Mouse (Mus musculus) adrenal gland, adult (tissue): Measurements from ENCODE around the gene Zbtb46.

Experiments used
- DNase-seq, 2 experiments: peaks; one replicate each; pipeline ENCODE4 v3.0.0; 2022 to 2023; ENCODE audit warnings: low spot score in 1 of 2; ENCODE audit not compliant: inconsistent age in 2 of 2

Gene Zbtb46

DNA sequence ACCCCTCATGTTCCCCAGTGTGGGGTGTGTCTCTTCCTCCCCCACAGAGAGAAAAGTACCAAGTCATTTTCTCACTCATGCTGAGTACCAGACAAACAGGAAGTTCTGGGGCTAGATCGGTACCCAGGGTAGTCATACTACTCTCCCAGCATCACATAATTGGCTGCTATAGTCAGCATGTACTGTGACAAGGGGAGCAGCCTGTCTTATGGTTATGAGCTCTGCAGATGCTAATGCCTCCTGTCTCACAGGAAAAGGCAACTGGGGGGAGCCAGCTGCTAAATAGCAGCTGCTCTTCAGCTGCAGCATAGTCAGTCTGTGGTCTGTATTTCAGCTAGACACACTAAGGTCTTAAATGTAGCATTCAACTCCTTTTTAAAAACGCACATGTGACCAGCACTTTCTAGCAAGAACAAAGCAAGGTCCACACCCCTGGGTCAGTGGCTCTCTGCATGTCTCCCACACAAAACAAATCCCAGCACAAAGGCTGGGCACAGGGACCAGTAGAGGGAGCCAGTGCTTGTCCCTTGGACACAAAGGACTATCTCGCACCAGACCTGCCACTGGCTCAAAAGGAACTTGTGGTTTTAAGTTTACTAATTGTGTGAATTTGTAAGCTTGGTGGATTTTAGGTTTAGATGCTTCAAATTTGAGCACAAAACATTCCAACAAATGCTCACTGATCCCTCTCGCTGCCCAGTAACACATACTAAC, 48.3 kb downstream of the Zbtb46 start:
- DNase-seq: peak; percentile 76 to 90

DNA sequence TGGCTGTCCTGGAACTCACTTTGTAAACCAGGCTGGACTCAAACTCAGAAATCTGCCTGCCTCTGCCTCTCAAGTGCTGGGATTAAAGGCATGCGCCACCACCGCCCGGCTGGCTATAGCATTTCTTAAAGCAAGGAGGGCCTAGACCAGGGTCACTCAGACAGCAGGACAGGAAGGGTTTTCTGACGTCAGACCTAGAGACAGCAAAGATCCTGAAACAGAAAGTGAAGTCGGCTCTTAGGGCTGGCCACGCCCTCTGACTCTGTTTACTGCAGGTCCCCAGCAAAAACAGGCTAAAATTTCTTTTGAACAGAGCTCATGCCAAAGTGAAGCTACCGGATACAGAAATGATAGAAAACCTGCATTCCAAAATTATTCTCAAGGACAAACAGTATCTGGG, 49.6 kb downstream of the Zbtb46 start:
- no peak for DNase-seq

DNA sequence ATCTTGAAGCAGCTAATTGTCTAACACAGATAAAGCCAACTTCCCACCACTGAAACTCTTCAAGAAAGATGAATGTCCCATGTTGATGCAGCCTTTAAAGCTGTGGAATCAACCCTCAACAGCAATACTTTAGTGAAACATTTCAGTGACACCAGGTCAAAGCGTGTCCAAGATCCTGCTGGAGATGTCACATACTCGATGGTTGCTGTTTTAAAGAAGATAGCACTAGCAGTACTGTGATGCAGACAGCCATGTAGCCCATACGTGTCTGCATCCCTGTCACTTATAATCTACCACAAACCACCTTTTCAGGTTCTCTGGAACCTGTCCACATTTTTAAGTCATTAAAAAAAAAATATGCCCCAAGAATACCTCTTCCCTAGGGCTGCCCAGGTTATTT, 55.5 kb downstream of the Zbtb46 start:
- no peak for DNase-seq

DNA sequence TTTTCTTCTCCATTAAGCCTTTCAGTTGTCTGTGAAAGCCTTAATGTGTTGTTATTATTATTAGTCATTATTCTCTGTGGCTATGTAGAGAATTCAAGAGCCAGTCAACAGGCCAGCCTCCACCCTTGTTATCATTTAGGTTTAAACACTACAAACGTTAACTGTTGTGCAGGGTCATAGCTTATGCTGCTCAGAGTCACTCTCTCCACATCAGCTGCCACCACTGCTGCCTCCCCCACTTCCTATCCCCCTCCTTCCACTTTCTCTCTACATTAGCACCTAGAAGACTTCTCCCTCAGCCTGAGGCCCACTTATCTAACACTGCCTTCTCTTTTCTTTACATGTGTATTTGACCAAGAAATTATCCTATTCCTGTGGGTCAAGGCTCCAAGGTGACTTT, 57.7 kb downstream of the Zbtb46 start:
- DNase-seq: no peak

DNA sequence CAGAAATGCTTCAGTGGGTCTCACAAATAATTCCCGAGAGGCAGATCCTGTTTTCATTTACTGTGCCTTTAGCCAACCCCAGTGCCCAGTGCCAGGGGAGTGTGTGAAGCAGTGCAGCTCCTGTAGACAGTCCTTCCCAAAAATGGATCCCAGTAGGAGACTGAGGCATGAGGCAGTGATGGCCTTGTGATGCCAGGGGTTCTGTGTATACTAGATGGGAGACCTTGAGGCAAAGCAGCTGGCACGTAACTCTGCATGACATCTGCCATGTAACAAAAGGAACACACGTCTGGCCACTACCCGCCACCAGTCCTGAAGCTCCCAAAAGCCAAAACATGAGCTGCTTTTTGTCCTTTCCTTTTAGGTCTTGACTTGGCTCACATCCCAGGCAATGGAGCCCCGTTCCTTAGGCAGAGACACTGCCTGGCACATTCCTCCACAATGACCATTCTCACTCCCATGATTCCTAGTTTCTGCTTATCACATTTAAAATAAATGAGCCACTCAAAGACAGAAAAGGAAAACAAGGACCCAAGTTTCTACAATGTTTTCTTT, 61.9 kb downstream of the Zbtb46 start:
- DNase-seq: peak; percentile 56 to 79

DNA sequence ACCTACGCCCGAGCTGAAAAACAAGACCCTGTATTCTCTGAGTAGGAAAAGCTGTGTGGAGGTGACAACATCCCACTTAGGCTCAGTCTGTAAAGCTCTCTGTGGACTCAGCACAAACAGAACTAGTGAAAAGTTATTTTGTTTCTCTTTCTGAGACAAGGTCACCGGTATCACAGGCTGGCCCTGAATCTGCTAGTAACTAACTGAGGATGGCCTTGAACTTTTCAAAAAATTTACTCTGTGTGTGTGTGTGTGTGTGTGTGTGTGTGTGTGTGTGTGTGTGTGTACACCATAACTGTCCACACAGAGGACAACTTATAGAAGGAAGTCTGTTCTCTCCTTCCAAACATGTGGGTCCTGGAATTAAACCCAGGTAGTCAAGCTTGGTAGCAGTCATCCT, 65.1 kb downstream of the Zbtb46 start:
- DNase-seq: peak; percentile 47 to 81

DNA sequence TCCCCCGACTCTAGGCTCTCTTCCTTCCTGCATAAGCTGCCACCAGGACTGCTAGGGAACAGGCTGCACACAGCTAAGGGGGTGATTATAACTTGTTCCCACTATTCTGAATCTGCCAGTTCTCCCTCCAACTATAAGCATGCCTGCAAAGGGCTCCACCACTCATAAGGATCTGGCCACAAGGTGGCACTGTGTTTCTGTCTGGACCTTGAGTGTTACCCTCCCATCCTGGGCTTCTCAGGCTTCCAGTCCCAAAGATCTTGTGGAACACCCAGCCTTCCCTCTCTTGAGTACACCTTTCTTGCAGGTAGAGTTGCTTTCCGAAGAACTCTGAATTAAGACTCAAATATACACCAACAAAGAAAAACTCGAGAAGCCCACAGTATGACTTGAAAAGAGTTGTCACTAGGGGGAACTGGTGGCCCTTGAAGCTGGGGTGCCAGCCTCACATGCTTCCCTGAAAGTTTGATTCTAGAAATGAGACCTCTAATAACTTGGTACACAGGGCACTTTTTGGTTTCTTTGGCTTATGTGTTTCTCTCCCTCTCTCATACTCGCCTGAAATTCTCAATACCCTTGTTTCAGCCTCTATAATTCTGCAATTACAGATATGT, 66.5 kb downstream of the Zbtb46 start:
- DNase-seq: peak; percentile 88 to 96

DNA sequence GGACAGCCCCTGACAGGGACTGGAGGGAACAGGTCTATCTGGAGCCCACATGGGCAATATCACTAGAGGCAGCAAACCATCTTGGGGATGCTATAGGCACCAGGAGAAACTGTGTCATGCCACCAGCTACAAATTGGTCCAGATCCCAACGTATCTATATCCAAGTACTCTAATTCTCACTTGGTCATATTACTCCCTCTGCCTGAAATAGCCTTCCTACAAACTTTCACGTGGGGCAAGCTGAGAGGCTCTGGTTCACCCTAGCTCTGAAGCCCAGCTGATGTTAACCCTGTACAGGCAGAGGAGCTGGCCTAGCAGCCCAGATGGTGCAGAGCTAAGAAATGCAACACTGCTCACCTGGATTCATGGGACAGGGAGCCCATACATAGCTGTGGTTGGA, 67.7 kb downstream of the Zbtb46 start:
- DNase-seq: peak in 1 of 2 experiments; percentile 25

DNA sequence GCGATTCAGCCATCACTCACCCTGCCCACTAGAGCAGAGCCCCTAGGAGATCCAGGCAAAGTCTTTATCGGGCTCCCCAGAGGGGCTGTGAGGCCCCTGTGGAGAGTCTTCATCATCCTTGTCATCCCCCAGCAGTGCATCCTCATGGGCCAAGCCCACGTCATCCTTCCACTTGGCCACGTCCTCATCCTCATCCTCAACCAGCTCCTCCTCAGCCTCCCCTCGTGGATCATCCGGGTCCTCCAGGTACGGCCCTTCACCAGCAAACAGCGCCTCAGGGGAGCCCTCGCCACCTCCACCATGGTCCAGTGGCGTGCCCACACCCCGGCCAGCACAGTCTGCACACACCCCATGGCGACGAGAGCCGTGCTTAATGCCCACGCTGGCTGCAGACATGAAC, 68.2 kb downstream of the Zbtb46 start:
- DNase-seq: no peak

DNA sequence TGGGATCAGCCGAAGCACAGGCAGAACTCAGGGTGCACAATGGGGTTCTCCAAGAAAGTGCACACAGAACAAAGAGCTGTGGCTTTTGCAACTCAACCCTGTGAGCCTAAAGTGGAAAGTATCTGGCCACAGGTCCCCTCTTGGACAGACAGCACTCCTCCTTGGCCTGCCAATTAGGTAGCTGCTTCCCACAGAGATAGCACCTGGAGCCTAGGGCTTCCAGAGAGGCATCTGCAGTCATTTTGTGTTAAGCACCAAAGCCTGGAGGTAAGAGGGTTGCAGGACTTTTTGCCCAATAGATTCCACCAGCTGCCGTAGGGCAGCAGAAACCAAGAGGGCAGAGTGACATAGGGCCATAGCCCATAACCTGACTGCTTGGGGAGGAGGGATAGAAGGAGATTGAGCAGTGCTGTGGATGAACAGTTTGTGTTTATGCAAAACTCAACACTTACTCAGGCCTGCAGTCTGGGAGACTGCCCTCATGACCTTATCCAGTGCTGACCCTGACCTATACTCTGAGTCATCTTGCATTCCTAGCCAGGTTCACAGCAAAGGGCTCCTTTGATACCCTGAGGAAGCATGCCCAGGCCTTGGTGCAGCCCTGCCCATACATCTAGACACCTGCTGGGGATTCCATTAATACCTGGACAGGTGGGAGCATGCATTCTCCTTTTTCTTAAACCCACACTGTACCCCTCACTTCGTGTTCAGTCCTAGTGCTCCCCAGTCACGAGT, 68.9 kb downstream of the Zbtb46 start:
- peak; percentile 74 to 87 for DNase-seq

DNA sequence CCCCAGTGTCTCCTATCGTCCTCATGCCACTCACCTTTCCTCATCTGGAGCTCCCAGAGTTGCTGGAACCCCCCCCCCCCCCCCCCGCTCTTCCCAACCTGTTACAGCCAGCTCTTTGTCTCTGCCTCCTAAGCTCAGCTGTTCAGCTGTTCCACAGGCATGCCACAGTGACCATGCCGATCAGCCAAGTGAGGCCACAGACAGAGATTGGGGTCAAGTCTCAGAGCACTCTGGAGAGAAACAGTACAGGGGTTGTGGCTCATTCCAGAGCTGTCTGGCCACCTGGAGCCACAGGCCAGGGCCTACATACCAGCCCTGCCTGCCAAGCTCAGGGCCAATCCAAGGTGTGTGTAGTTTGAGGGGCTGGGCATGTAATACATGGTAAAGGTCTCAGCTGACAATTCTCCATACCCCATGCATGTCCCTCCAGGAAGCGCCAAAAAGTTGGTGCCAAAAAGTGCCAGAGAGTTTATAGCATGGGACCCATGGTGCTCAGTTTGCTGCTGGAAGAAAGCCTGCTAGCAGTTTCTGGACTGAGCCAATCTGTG, 72.5 kb downstream of the Zbtb46 start:
- DNase-seq: peak in 1 of 2 experiments; percentile 19

DNA sequence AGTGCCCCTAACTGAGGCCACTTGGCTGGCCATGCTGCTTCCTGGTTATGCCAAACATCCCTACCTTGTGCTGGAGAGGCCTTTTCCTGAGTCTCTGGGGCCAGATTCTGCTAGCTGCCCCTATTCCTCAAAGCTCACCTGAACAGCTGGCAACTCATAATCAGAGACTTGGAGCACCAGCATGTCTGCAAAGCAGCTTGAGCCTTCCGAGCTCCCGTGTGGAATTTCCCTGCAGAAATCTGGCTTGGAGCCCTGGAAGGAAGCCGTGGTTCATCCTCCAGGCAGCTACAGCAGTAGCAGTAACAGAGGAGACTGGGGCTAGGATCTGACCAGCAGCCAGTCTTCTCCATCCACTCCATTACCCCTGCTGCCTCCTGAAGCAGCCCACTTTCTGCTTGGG, 73.3 kb downstream of the Zbtb46 start:
- DNase-seq: peak in 1 of 2 experiments; percentile 72

DNA sequence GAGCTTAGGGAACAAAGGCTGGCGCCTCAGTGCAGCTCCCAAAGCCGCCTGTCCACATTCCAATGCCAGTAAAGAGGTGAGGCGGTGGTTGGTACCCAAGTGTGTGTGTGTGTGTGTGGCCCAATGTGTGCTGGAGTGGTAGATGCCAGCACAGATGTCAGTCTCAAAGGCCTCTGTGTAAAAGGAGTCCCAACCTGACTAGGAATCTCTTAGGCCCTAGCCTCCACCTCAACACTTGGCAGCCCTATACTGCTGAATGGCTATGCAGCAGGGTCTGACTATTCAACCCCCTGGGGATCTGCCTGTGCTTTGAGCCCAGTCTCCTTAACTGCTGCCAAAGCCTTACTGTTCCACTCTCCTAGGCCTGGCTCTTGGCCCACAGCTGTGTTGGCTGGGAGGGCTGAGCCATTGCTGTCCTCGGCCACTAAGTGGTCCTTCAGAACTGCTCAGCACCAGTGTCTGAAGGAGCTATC, 74.3 kb downstream of the Zbtb46 start:
- peak in 1 of 2 experiments; percentile 62 for DNase-seq

DNA sequence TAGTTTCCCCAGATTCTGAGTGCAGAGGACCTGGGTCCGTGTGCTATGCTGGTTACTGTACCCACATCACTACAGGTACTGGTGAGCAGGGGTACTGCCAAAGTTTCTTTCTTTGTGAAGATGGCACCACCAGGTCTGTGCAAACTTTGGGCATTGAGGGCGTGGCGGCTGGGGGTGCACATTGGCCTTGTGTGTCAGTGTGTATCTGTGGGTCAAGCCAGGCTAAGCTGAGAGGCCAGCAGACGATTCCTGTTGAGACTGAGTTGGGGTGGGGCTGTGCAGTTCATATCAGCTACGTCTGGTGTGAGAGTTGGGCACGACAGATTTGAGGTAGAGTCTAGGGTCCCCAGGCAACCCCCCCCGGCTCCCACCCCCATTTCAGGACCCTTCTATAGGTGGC, 74.8 kb downstream of the Zbtb46 start:
- no peak for DNase-seq

DNA sequence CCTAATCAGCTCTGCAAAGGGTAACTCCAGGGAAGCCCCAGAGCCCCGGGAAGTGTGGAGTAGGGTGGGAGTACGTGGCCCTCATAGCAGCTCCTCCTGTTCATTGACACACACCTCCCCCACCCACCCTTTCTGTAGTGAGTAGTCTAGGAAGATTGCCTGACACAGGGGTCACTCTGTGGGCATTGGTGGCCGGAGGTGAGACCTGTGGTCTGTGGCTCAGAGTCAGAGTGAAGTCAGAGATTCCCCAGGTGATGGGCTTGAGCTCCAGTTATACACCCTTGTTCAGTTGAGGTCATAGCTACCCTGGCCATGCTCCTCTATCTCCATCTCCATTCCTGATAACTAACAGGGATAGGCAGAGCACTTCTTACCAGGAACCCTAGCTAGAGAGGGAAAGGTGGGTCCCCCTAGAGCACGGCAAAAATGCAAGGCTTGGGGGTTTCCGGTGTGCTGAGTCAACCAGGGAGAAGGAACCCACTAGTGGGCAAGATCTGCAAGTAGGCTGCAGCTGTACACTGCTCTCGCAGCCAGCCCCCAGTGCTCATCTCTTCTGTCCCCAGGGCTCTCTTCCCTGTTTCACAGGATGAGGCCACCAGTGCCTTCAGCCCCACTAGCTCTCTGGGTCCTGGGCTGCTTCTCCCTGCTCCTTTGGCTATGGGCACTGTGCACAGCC, 77.5 kb downstream of the Zbtb46 start:
- DNase-seq: no peak

DNA sequence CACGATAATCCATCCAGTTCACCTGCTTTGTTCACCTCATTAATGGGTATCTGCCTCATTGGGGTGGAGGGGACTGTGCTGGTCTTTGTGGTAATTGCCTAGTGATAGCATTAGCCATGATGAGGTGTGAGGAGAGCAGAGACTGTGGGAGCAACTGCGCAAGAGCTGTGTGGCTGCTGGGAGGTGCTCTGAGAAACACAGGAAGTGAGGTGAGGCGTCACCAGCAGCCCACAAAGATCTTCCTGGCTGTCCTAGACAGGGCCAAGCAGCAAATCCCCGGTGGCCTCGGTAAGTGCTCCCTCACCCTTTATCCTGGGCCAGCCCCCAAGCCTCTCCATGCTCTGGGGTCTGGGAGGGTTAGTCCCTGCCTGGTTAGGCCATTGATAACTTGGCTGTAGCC, 78.1 kb downstream of the Zbtb46 start:
- DNase-seq: no peak

DNA sequence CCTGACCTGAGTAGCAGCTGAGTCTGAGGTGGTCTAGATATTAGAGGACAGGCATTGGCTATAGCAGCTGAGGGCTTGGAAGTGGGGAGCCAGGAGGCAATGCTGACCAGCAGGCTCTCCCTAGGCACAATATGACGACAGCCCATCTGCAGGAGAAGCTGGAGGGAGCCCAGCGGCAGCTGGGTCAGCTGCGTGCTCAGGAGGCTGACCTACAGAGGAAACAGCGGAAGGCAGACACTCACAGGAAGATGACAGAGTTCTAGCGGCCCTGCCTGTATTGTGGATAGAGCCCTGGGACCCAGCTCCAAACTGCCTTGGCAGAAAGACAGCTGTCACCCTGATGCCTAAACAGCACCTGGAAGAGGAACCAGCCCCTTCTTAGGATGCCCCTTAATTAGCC, 79.0 kb downstream of the Zbtb46 start:
- no peak for DNase-seq

DNA sequence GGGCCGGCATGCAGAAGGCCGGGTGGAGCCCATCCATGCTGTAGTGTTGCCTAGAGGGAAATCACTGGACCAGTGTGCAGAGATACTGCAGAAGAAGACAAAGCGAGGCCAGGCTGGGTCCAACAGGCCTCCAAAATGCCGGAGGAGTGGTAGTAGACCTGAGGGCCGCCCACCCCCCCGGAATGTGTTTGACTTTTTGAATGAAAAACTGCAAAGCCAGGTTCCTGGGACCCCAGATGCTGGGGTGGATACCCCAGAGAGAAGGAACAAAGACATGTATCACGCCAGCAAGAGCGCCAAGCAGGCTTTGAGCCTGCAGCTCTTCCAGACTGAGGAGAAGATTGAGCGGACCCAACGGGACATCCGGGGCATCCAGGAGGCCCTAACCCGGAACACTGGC, 79.4 kb downstream of the Zbtb46 start, which contains the start of gene Lime1:
TSS of gene Lime1 (plus strand) at position 301 of the 400 bp plus-strand sequence.
- DNase-seq: no peak

DNA sequence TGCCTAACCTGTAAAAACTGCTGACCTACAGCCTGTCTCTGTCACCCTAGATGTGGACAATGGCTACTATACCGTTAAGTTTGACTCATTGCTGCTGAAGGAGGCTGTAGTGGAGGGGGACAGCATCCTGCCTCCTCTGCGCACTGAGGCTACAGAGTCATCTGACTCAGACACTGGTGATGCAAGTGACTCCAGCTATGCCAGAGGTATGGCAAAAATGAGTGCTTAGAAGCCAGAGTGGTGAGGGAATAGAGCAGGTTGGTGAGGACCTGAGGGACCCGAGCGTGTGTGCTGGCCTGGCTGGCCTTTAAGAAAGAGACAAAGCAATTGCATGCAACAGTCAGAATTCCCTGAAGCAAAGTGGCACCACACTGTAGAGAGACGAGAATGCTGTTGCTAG, 80.5 kb downstream of the Zbtb46 start:
- no peak for DNase-seq

DNA sequence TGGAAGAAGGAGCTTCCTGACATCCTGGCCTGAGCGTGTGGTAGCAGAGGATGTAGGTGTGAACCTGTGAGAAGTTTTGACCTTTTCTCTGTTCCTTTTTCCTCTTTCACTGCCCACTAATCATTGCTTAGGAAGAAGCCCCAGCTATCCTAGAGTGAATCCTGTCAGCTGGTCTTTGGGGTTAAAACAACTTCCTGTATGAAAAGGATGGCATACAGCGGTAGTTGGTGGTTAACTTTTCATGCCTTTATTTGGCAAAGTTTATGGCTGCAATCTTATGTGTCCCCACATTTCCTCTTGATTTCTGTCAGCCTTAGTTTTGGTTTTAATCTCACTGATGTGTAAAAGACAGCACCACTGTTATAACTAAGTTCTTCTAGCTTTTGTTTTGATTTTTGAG, 82.0 kb downstream of the Zbtb46 start:
- DNase-seq: no peak

DNA sequence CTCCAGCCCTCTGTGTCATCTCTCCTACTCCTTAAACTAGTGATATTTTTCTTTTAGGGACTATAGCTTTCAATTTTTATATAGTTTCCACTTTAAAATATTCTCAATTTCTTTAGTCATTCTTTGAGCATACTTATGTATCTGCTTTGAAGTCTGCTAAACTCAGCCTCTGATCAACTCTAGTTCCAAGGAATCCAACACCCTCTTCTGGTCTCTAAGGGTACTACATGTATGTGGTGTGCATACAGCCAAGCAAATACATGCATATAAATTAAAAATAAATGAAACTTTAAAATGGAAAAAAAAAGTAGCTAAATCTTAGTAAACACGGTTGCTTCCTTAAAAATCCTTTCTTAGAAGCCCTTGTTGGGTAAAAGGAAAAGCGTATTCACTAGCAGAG, 83.4 kb downstream of the Zbtb46 start:
- DNase-seq: peak in 1 of 2 experiments; percentile 63
